Mouse (Mus musculus): ENCODE measurements around the gene 4931406C07Rik. TPM values are rescaled to one million over a fixed set of nuclear protein-coding genes. Genes with fewer than 3 reads are reported as not detected.
A peak's percentile ranks its signal among the peaks of the same experiment; 100 is the strongest.

The 4931406C07Rik gene
- polyA plus RNA-seq (2012; fragmentation: generic; extraction: Trizol): 11.6 TPM

DNA sequence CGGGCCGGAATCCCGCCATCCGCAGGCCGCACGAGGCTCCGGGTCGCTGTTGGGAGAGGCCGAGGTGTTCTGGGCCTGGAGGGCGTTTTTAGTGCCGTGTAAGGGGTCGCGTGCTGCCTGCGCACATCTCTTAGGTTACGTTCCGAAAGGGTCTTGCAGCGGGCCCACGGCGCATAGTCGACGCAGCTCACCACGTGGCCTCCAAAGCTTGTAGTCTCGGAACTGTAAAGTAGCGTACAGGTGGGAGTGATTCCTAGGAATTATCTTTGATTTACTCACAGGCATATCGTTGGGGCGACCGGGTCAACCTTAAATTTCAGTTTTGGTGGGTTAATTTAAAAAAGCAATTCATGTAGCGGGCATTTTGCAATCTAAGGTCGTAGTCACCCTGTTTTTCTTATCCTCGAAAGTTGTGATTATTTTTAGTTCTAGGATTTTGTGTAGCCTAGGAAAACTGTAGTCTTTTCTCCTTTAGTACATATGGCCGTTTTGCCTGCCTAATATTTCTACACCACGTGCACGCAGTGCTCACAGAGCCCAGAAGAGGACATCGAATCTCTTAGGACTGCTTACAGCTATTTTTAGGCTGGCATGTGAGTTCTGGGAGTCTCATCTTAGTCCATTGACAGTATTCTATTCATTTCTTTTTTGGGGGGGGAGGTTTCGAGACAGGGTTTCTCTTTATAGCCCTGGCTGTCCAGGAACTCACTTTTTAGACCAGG lies at the start of gene 4931406C07Rik:
TSS of gene 4931406C07Rik (minus strand) at position 51 of the 722 bp plus-strand sequence.
- Histone ChIP-seq H3K79me2 (ENCODE audit: control insufficient read depth, insufficient read depth) (peaks cover 49% of the 10 kb centered on the region), H3K4me3 (peak within 1 kb of the TSS; percentile 72), H3K27me3 (ENCODE audit: control insufficient read depth, insufficient read depth, insufficient read length) (no peaks in the 10 kb centered on the region), H3ac (ENCODE audit: control insufficient read depth, insufficient read length) (peak within 1 kb of the TSS; percentile 72), H3K36me3 (ENCODE audit: control insufficient read depth, insufficient read depth) (peaks cover 39% of the 10 kb centered on the region), H3K4me2 (ENCODE audit: low read depth) (peak within 1 kb of the TSS; percentile 96)
- TF ChIP-seq USF1 (IDR thresholded peaks at IDR 0.05; ENCODE audit: low read depth): peak; percentile 43
- TF ChIP-seq E2F4 (IDR thresholded peaks at IDR 0.05; ENCODE audit: insufficient read depth): no peak
- TF ChIP-seq MAX (IDR thresholded peaks at IDR 0.05; ENCODE audit: low read depth): no peak
- TF ChIP-seq POLR2A (IDR thresholded peaks at IDR 0.05; ENCODE audit: insufficient read length, low read depth): no peak

DNA sequence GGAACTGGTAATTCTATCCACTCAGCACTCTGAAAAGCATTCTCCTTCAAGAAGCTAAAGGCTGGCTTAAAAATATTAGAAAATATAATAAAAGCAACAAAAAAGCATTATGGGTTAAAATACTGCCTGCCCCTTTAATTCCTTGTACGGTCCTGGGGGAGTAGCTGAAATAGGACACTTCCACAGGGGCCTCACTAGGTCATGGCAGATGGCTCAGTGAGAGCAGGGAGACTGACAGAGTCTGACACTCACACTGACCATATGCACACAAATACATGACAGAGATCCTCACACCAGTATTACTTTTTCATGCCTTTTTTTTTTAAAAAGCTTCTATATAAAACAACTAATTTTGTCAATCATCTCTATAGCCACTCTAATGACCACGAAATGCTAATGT lies 43.7 kb upstream of the 4931406C07Rik start:
- H3K79me2 ChIP-seq (ENCODE audit: control insufficient read depth, insufficient read depth): no peaks in the 10 kb centered on the region
- H3K4me3 ChIP-seq: no peak overlapping the region
- no peak overlapping the region for H3ac ChIP-seq (ENCODE audit: control insufficient read depth, insufficient read length)
- no peak overlapping the region for H3K4me2 ChIP-seq (ENCODE audit: low read depth)
- peaks cover 36% of the 10 kb centered on the region for H3K36me3 ChIP-seq (ENCODE audit: control insufficient read depth, insufficient read depth)
- no peak for TF ChIP-seq MAX (IDR thresholded peaks at IDR 0.05; ENCODE audit: low read depth)
- TF ChIP-seq E2F4 (IDR thresholded peaks at IDR 0.05; ENCODE audit: insufficient read depth): no peak
- TF ChIP-seq REST (IDR thresholded peaks at IDR 0.05; ENCODE audit: insufficient read depth, insufficient read length): no peak
- no peak for TF ChIP-seq SRF (IDR thresholded peaks at IDR 0.05; ENCODE audit: control insufficient read depth, insufficient read length, low read depth)
- no peak for TF ChIP-seq CEBPB (IDR thresholded peaks at IDR 0.05; ENCODE audit: insufficient read depth, poor library complexity, severe bottlenecking)
- TF ChIP-seq POLR2A (IDR thresholded peaks at IDR 0.05; ENCODE audit: insufficient read length, low read depth): no peak
- no peak for TF ChIP-seq POLR2AphosphoS2 (IDR thresholded peaks at IDR 0.05; ENCODE audit: insufficient read length, low read depth)
- TF ChIP-seq USF1 (IDR thresholded peaks at IDR 0.05; ENCODE audit: low read depth): no peak
- TF ChIP-seq TCF12 (IDR thresholded peaks at IDR 0.05; ENCODE audit: insufficient read depth, poor library complexity, severe bottlenecking): no peak
- no peaks in the 10 kb centered on the region for H3K27me3 ChIP-seq (ENCODE audit: control insufficient read depth, insufficient read depth, insufficient read length)

- Histone ChIP-seq H3K4me3 (no peak overlapping the region), H3ac (ENCODE audit: control insufficient read depth, insufficient read length) (no peak overlapping the region), H3K27me3 (ENCODE audit: control insufficient read depth, insufficient read depth, insufficient read length) (no peaks in the 10 kb centered on the region), H3K36me3 (ENCODE audit: control insufficient read depth, insufficient read depth) (peaks cover 75% of the 10 kb centered on the region), H3K4me2 (ENCODE audit: low read depth) (no peak overlapping the region), H3K79me2 (ENCODE audit: control insufficient read depth, insufficient read depth) (no peaks in the 10 kb centered on the region)
- TF ChIP-seq REST (IDR thresholded peaks at IDR 0.05; ENCODE audit: insufficient read depth, insufficient read length): no peak
- TF ChIP-seq TCF3 (IDR thresholded peaks at IDR 0.05; ENCODE audit: insufficient read length, low read depth): no peak
- TF ChIP-seq CEBPB (IDR thresholded peaks at IDR 0.05; ENCODE audit: insufficient read depth, poor library complexity, severe bottlenecking): no peak
- no peak for TF ChIP-seq E2F4 (IDR thresholded peaks at IDR 0.05; ENCODE audit: insufficient read depth)
- no peak for TF ChIP-seq MAX (IDR thresholded peaks at IDR 0.05; ENCODE audit: low read depth)
- no peak for TF ChIP-seq POLR2A (IDR thresholded peaks at IDR 0.05; ENCODE audit: insufficient read length, low read depth)
- TF ChIP-seq TCF12 (IDR thresholded peaks at IDR 0.05; ENCODE audit: insufficient read depth, poor library complexity, severe bottlenecking): no peak
- TF ChIP-seq POLR2AphosphoS2 (IDR thresholded peaks at IDR 0.05; ENCODE audit: insufficient read length, low read depth): no peak
Measured at GRCm38 (mm10) chr9:15337776-15338175, 31.5 kb upstream of the 4931406C07Rik start.

- H3K36me3 ChIP-seq (ENCODE audit: control insufficient read depth, insufficient read depth): peaks cover 63% of the 10 kb centered on the region
- no peak overlapping the region for H3K4me2 ChIP-seq (ENCODE audit: low read depth)
- TF ChIP-seq TCF3 (IDR thresholded peaks at IDR 0.05; ENCODE audit: insufficient read length, low read depth) (no peak), SRF (IDR thresholded peaks at IDR 0.05; ENCODE audit: control insufficient read depth, insufficient read length, low read depth) (no peak), POLR2A (IDR thresholded peaks at IDR 0.05; ENCODE audit: insufficient read length, low read depth) (no peak), MAX (IDR thresholded peaks at IDR 0.05; ENCODE audit: low read depth) (no peak), POLR2AphosphoS2 (IDR thresholded peaks at IDR 0.05; ENCODE audit: insufficient read length, low read depth) (no peak), MYOG (IDR thresholded peaks at IDR 0.05; ENCODE audit: control insufficient read depth in 1 of 3, insufficient read depth in 1 of 3, insufficient read length in 2 of 3, low read depth in 2 of 3) (no peak), CEBPB (IDR thresholded peaks at IDR 0.05; ENCODE audit: insufficient read depth, poor library complexity, severe bottlenecking) (no peak), REST (IDR thresholded peaks at IDR 0.05; ENCODE audit: insufficient read depth, insufficient read length) (no peak), E2F4 (IDR thresholded peaks at IDR 0.05; ENCODE audit: insufficient read depth) (no peak), MYOD1 (IDR thresholded peaks at IDR 0.05; ENCODE audit: control insufficient read depth in 1 of 3, insufficient read length in 2 of 3, low read depth in 2 of 3) (no peak), USF1 (IDR thresholded peaks at IDR 0.05; ENCODE audit: low read depth) (no peak), TCF12 (IDR thresholded peaks at IDR 0.05; ENCODE audit: insufficient read depth, poor library complexity, severe bottlenecking) (no peak)
- H3K4me3 ChIP-seq: no peak overlapping the region
- H3K27me3 ChIP-seq (ENCODE audit: control insufficient read depth, insufficient read depth, insufficient read length): no peaks in the 10 kb centered on the region
- H3K79me2 ChIP-seq (ENCODE audit: control insufficient read depth, insufficient read depth): no peaks in the 10 kb centered on the region
- no peak overlapping the region for H3ac ChIP-seq (ENCODE audit: control insufficient read depth, insufficient read length)
Measured at GRCm38 (mm10) chr9:15318170-15318742, 12.0 kb upstream of the 4931406C07Rik start.
